Mouse (Mus musculus): ENCODE measurements around the gene Col23a1.

GRCm38 (mm10) chr11:51342776-51343175 is 53.1 kb downstream of the Col23a1 start:
- no peak for TF ChIP-seq MAX (IDR thresholded peaks at IDR 0.05; ENCODE audit: low read depth)
- no peak for TF ChIP-seq POLR2A (IDR thresholded peaks at IDR 0.05; ENCODE audit: insufficient read length, low read depth)
- TF ChIP-seq E2F4 (IDR thresholded peaks at IDR 0.05; ENCODE audit: insufficient read depth) = no peak
- TF ChIP-seq TCF12 (IDR thresholded peaks at IDR 0.05; ENCODE audit: insufficient read depth, poor library complexity, severe bottlenecking) = no peak
- no peak for TF ChIP-seq CEBPB (IDR thresholded peaks at IDR 0.05; ENCODE audit: insufficient read depth, poor library complexity, severe bottlenecking)
- TF ChIP-seq TCF3 (IDR thresholded peaks at IDR 0.05; ENCODE audit: insufficient read length, low read depth) = no peak
- no peak for TF ChIP-seq MYOD1 (IDR thresholded peaks at IDR 0.05; ENCODE audit: control insufficient read depth in 1 of 3, insufficient read length in 2 of 3, low read depth in 2 of 3)
- no peak for TF ChIP-seq POLR2AphosphoS2 (IDR thresholded peaks at IDR 0.05; ENCODE audit: insufficient read length, low read depth)
- TF ChIP-seq MYOG (IDR thresholded peaks at IDR 0.05; ENCODE audit: control insufficient read depth in 1 of 3, insufficient read depth in 1 of 3, insufficient read length in 2 of 3, low read depth in 2 of 3) = no peak
- no peak for TF ChIP-seq USF1 (IDR thresholded peaks at IDR 0.05; ENCODE audit: low read depth)

All from myocyte (in vitro differentiated cells).